Mouse (Mus musculus) forebrain, embryonic 12.5 days (tissue): ENCODE results near the gene Epsti1. TPM values are rescaled to one million over a fixed set of nuclear protein-coding genes. Genes with fewer than 3 reads are reported as not detected.

ENCODE experiments used
- ATAC-seq: fragments of 200-750 bp; cut with Nextera tagmentation; 2 replicates; pipeline ENCODE4 v1.8.0; 2017; ENCODE audit warnings: moderate TSS enrichment; ENCODE audit not compliant: low FRiP score
- H3K27ac ChIP-seq: fragments of 300-500 bp; sonication (generic); 2 replicates; pipeline ENCODE4 v1.5.1; 2016; ENCODE audit warnings: mild to moderate bottlenecking
- H3K27me3 ChIP-seq: fragments of 300-500 bp; sonication (generic); 2 replicates; pipeline ENCODE4 v1.6.1; 2016; ENCODE audit warnings: mild to moderate bottlenecking
- H3K36me3 ChIP-seq: fragments of 300-500 bp; sonication (generic); replicated peaks from 2 replicates; pipeline ENCODE4 v1.6.1; 2016; ENCODE audit warnings: mild to moderate bottlenecking
- H3K4me1 ChIP-seq: fragments of 300-500 bp; sonication (generic); 2 replicates; pipeline ENCODE4 v1.6.1; 2016
- H3K4me2 ChIP-seq: fragments of 300-500 bp; sonication (generic); 2 replicates; pipeline ENCODE4 v1.6.1; 2016; ENCODE audit warnings: mild to moderate bottlenecking, moderate library complexity
- H3K4me3 ChIP-seq: fragments of 300-500 bp; sonication (generic); replicated peaks from 2 replicates; pipeline ENCODE4 v1.5.1; 2016; ENCODE audit warnings: mild to moderate bottlenecking
- H3K9ac ChIP-seq: fragments of 300-500 bp; sonication (generic); 2 replicates; pipeline ENCODE4 v1.6.1; 2016; ENCODE audit warnings: mild to moderate bottlenecking
- H3K9me3 ChIP-seq: fragments of 300-500 bp; sonication (generic); 2 replicates; pipeline ENCODE4 v1.6.1; 2016
- WGBS: fragments of 180-500 bp; shearing (Covaris S2); methylation state at CpG from one replicate; pipeline ENCODE4 v1.1.7; 2016; 5-methylcytosine and 5-hydroxymethylcytosine counted together
- polyA plus RNA-seq: library from polyadenylated mRNA; unstranded; fragments of >200 nt; fragmentation: Nextera tagmentation; extraction: Ambion mirVana; gene quantifications from 2 replicates; pipeline ENCODE4 v1.2.1, GENCODE M21; 2016

Epsti1 gene
- polyA plus RNA-seq, 1 experiment from 2014 or later = 0.19 TPM

- no peak overlapping the region for H3K4me3 ChIP-seq
- no peaks in the 10 kb centered on the region for H3K9me3 ChIP-seq
- H3K9ac ChIP-seq = no peak overlapping the region
- H3K36me3 ChIP-seq = no peaks in the 10 kb centered on the region
- no peaks in the 10 kb centered on the region; the same call in 1 of the 2 replicates for H3K4me1 ChIP-seq
- H3K4me2 ChIP-seq = no peak overlapping the region
- H3K27me3 ChIP-seq = no peaks in the 10 kb centered on the region
- WGBS = 84% methylated on average over 11 of the region's 11 CpGs
- H3K27ac ChIP-seq = no peak overlapping the region
- no peak for ATAC-seq
Observed at GRCm38 (mm10) chr14:78041886-78042526, 138.0 kb downstream of the Epsti1 start.

GRCm38 (mm10) chr14:78043079-78043478 is 139.0 kb downstream of the Epsti1 start:
- H3K4me3 ChIP-seq = no peak overlapping the region
- no peak for ATAC-seq
- no peak overlapping the region for H3K27ac ChIP-seq
- WGBS = 34% methylated on average over 2 of the region's 2 CpGs
- H3K4me2 ChIP-seq = no peak overlapping the region
- no peak overlapping the region for H3K9ac ChIP-seq
- H3K36me3 ChIP-seq = no peaks in the 10 kb centered on the region
- H3K27me3 ChIP-seq = no peaks in the 10 kb centered on the region
- H3K4me1 ChIP-seq = no peaks in the 10 kb centered on the region; the same call in 1 of the 2 replicates
- H3K9me3 ChIP-seq = no peaks in the 10 kb centered on the region

GRCm38 (mm10) chr14:78048258-78048657 is 144.2 kb downstream of the Epsti1 start:
- Histone ChIP-seq H3K9ac (no peak overlapping the region), H3K27me3 (no peaks in the 10 kb centered on the region)
- ATAC-seq = no peak

GRCm38 (mm10) chr14:78048674-78049073 is 144.6 kb downstream of the Epsti1 start:
- Histone ChIP-seq H3K27me3 (no peaks in the 10 kb centered on the region), H3K4me3 (no peak overlapping the region), H3K9me3 (no peaks in the 10 kb centered on the region), H3K9ac (no peak overlapping the region), H3K27ac (no peak overlapping the region), H3K4me1 (no peaks in the 10 kb centered on the region), H3K4me2 (no peak overlapping the region), H3K36me3 (no peaks in the 10 kb centered on the region)
- 90% methylated on average over 4 of the region's 4 CpGs for WGBS
- ATAC-seq = no peak

More at GRCm38 (mm10) chr14:78048258-78048657, 144.2 kb downstream of the Epsti1 start:
- Histone ChIP-seq H3K4me3 (no peak overlapping the region), H3K4me1 (no peaks in the 10 kb centered on the region), H3K27ac (no peak overlapping the region), H3K36me3 (no peaks in the 10 kb centered on the region), H3K9me3 (no peaks in the 10 kb centered on the region), H3K4me2 (no peak overlapping the region)
- 94% methylated on average over 3 of the region's 3 CpGs for WGBS

Other genes with a start within 250 kb of the Epsti1 start
- gene Dnajc15, start 29.1 kb upstream of the Epsti1 start, polyA plus RNA-seq = 85.6 and 89.5 TPM in 2 replicates
- gene Fam216b, start 184.8 kb downstream of the Epsti1 start, polyA plus RNA-seq = not detected in 2 replicates